Mouse (Mus musculus) fibroblast of lung, adult 2 months (primary cell): ENCODE results near the gene Spdef.

Experiments used
- DNase-seq: peaks from one replicate; pipeline ENCODE4 v3.0.0-alpha.2; 2011; ENCODE audit warnings: low read depth

Spdef gene

GRCm38 (mm10) chr17:27725011-27725410 lies 3.7 kb downstream of the Spdef start:
- DNase-seq, result no peak

DNA sequence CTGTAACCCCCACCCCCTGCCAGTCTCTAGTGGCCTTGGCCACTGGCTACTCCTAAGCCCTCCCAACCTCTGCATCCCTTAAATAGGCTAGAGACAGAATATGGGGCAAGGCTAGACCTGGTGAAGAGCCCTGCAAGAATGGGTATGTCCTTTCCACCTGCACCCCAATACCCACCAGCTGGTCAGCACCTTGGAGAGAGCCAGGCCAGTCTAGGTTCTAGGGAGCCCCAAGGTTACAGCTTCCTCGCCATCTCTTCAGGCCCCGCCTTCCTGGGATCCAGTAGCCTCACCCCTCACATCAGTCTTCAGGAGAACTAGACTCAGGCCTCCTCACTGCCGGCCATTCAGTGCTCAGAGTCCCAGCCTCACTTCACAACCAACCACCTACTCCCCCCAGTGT lies 4.4 kb downstream of the Spdef start:
- DNase-seq, result no peak

DNA sequence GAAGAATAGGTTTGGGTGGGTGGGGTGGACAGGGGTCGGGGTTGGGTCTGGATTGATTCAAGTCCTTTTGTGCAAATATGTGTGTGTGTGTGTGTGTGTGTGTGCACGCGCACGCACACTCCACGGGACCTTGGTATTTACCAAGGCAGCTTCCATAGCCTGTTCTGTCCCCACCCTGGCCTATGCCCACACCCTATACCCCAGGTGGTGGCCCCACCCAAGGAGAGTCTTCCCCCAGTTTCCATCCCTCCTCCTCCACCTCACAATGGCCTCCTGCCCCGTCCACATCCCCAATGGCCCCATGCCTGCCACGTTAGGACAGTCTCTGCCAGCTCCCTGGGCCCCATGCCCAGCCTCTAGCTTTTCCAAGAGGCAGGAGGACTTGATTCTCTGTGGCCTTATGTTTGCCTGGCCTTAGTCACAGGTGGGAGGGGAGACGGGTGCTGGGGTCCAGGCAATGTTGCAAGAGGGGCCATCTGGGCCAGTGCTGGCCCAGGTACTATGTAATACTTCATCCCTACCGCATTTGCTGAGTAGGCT lies 7.6 kb downstream of the Spdef start:
- DNase-seq, result no peak

DNA sequence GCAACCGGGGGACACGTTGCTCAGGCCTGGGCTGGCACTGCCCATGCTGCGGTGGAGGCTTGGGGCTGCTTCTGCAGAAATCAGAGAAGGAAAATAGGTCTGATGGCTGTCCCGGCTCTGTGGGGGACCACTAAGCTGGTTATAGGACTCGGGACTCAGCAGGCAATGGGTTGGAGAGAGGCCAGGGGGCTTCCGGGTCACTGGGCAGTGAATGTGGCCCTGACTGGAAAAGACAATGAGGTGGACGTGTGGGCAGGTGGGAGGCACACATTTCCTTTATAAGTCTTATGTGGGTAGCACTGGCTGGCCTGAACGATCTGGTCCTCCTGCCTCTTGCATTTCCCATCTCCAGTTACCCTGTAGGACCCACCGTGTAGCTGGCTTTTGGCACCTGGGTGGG lies 8.4 kb downstream of the Spdef start:
- no peak for DNase-seq

DNA sequence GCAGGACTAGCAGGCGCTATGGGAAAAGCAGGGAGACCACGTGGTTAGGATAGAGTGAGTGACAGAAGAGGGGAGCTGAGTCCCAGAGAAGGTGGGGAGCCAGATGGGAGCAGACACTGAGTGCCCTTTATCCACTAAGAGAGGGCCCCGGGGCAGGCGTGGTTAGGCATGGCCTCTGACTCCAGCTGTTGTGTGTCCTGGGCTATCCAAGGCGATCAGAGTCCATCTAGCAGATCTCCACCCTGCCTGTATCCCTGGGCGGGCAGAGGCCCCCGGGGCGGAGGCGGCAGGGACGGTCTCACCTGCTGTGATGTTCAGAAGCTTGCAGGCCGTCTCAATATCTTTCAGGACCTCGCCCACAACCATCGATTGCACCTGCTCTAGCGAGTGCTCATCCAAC lies 9.1 kb downstream of the Spdef start:
- no peak for DNase-seq

- no peak for DNase-seq
Observed at GRCm38 (mm10) chr17:27718250-27718649, 10.5 kb downstream of the Spdef start.

GRCm38 (mm10) chr17:27716804-27717203 lies 12.0 kb downstream of the Spdef start:
- no peak for DNase-seq

DNA sequence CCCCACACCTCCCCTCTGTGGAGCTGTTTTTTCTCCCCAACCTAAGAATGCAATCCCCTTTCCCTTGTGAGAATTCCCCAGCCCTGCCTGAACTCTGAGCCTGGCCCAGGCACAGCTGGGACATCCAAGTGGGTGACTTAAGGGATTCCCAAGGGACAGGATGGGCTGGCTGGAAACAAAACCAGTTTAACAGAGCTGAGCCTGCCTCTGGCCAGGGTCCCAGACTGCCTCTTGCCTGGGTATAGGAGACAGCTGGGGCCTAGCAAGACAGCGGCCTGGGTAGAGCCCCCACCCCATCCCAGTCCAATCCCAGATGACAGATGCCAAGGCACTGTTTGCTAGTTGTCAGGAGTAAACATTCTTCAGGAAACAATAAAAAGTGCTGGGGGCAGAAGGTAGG lies 15.9 kb downstream of the Spdef start:
- no peak for DNase-seq

DNA sequence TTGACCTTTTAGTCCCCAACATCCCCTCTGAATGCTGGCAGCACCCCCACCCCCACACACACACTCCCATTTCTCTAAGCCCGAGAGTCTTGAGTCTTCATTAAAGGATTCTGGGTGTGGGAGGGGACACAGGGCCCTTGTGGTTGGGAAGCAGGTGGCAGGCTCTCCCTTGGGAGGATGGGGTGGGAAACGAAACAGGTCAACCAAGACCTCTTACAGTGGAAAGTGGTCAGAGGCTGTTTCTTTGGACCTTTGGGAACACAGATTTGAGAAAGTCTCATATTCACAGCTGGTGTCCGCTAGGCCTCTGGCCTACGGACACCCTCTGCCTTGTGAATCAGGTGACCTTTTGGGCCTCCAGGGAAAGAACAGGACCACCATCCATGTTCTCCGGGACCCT lies 19.1 kb downstream of the Spdef start:
- DNase-seq, result no peak

- DNase-seq, result peak; percentile 31
Observed at GRCm38 (mm10) chr17:27707954-27708661, 20.6 kb downstream of the Spdef start.

DNA sequence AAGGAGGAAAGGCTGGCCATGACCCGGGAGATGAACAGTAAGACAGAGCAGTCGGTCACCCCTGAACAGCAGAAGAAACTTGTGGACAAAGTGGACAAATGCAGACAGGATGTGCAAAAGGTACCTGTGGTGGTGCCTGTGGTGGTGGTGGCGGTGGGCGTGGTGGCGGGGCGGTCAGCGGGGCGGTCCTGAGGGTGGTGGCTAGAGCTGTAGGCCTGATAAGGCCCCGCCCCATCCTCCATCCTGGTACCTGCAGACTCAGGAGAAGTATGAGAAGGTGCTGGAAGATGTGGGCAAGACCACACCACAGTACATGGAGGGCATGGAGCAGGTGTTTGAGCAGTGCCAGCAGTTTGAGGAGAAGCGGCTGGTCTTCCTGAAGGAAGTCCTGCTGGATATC lies 23.1 kb downstream of the Spdef start:
- no peak for DNase-seq

- DNase-seq, result peak; percentile 27
Observed at GRCm38 (mm10) chr17:27703961-27704621, 24.7 kb downstream of the Spdef start.

DNA sequence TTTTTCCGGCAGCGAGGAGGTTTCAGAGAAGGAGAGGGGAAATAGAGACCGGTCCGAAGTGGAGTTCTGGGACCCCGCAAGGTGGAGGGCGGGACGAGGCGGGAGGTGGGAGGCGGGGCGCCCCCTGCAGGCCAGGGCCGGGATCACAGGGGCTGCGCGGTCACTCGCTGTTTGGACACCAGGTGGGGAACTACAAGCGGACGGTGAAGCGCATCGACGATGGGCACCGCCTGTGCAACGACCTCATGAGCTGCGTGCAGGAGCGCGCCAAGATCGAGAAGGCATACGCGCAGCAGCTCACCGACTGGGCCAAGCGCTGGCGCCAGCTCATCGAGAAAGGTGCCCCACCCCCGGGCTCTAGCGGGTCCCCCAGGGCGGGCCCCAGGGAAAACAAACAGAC lies 26.2 kb downstream of the Spdef start:
- no peak for DNase-seq

DNA sequence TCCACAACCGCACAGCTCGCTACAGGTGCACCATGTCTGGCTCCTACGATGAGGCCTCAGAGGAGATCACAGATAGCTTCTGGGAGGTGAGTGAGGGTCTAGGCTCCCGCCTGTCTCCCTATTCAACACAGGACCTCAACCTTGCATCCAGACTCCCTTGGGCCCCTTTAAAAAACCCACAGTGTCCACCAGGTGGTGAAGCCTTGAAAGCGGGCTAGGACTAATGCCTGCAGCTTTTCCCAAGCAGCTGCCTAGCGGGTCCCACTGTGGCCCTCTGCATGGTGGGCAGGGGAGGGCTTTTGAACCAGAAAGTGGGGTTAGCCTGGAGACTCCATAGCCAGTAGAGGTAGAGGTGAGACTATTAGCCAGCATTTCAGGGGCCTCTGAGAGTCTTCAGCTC lies 26.9 kb downstream of the Spdef start:
- no peak for DNase-seq

- DNase-seq, result no peak
Observed at GRCm38 (mm10) chr17:27700812-27701211, 27.9 kb downstream of the Spdef start.

- DNase-seq, result no peak
Observed at GRCm38 (mm10) chr17:27699641-27700244, 29.0 kb downstream of the Spdef start.

DNA sequence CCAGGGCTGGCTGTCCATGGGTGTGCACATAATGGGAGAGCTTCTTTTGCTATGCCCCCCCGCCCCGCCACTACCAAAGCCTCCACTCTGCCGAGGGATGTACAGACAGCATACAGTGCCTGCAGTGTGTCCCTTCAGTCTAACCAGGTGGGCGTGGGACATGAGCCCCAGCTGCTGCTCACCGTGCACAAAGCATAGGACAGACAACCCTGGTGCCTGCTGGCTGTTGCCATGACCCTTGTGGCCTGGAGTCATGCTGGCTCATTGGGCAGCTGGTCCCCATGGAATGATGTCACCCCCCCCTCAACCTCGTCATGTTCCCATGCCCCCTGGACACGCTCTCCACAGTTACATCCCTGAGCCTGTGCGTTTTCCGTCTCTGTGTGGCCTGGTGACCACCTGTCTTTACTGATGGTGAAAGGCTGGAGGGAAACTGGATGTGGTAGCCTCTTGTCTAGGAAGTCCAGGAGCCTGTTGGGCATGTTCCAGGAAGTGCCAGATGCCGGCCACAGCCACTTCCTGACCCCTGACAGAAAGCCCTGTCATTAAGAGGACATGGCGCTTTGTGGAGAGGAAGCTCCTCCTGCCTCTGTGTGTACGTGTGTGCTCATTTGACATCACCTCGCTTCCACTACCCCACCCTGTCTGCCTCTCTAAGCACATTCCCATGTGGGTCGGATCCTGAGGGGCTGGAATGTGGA lies 37.6 kb downstream of the Spdef start:
- no peak for DNase-seq

GRCm38 (mm10) chr17:27686395-27686794 lies 42.4 kb downstream of the Spdef start:
- no peak for DNase-seq

DNA sequence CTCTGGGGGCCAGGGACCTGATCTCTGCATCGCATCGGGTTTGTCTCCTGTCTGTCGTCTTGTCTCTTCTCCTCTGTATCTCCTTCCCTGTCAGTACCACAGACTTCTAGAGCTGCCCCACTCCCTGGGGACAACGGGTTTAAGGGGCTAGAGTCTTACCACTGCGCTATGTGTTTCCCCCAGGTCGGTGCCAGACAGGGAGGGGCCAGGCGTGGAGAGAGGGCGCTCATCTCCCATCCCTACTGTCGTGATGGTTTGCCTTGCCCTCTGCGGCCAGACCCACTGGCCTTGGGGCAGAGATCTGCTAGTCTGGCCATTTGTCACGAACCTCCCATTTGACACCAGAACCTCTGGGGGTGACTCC lies 43.2 kb downstream of the Spdef start:
- no peak for DNase-seq

GRCm38 (mm10) chr17:27684886-27685549 lies 43.7 kb downstream of the Spdef start:
- DNase-seq, result no peak

DNA sequence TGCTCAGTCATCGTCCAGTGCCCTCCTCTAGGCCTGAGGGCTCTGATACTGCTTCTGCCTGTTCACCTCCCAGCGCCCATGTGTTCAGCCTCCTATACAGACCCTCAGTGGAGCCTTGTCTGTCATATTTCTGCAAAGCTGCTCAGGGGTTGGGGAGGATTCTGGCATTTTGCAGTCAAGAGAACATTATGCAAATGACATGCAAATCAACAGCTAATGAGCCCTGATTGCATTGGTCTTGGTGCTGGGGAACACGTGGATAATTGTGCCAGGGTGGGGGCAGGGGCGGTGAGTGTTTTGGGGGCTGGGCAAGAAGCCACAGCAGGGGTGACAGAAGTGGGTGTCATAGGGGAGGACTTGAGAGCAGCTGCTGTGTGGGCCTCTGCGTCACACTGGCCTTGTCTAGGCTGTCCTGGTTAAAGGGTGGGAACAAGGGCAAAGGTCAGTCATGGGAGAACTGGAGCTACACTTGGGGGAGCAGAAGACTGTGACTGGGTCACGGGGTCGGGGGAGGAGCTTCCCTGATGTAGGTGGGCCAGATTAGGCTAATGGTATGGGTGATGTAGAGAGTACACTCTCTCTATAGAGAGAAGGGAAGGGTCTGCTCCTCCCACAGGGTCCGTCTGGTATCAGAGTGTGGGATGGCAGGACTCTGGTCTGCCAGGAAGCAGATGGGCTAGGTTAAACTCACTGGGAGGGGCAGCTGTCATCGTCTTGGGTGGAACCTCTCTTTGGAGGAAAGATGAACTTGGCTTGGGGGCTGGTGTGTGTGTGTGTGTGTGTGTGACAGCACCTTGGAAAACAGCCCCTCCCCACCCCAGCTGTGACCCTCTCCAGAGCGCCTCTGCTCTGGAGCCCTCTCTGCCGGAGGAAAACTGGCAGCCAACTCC lies 49.6 kb downstream of the Spdef start:
- DNase-seq, result no peak
